Mouse (Mus musculus): ENCODE results near the gene Xxylt1. TPM values are rescaled to one million over a fixed set of nuclear protein-coding genes. Genes with fewer than 3 reads are reported as not detected.
A peak's percentile ranks its signal among the peaks of the same experiment; 100 is the strongest.

Xxylt1 gene
- total RNA-seq, 4 experiments from 2014 or later: 22.1 to 26.3 (median 23.2) TPM

DNA sequence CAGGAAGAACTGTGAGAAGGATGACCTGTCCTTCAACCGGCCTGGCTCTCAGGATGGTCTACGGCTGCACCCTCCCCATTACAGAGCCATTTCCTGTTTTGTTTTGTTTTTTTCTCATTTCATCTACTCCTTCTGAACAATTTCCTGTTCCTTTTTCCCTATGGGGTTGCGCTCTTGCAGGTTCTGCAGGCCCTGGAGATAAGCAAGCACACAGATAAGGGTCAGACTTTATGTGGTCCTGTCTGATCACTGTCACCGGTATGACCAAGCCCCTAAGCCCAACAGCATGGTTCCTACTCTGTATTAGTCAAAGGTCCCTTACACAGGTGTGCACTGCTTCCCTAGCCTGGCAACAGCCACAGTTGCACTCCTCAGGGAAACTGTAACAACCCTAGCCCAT, 56.2 kb downstream of the Xxylt1 start:
- DNase-seq (ENCODE audit: low spot score in 2 of 2): no peak

DNA sequence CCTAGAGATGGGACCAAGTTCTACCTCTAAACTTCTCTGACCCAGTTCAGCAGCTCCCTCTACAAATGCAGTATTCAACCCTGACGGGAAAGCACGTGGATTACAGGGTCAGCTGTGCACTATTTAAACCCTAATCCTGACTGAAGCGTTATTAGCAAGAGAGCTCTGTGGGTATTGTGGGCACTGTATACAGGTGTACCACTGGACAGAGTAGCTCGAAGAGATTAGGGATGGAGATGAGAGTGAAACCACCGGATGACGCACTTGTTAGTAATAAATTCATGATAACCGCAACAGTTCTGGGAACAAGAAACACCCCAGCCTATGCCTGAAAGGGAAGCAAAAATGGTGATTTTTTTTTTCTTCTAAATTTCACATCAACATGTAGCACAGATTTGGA, 57.0 kb downstream of the Xxylt1 start:
- no peak for DNase-seq (ENCODE audit: low spot score in 2 of 2)

DNA sequence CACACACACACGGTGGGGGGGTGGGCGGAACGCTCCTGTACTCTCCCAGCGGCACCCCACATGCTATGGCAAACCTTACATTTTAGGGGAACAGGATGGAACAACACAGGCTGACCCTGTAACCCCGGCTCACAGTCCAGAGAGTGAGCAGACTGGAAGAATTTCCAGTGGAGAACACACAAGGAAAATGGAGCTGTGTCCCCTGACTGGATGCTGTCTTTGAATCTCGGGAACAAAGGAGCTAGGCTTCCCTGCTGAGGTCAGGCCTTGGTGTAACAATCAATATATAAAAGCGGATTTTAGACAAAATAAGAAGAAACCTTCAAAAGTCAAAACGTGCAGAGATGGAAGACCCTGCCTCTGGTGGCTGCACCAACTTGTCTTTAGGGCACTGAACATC, 57.4 kb downstream of the Xxylt1 start:
- DNase-seq (ENCODE audit: low spot score in 2 of 2): no peak

DNA sequence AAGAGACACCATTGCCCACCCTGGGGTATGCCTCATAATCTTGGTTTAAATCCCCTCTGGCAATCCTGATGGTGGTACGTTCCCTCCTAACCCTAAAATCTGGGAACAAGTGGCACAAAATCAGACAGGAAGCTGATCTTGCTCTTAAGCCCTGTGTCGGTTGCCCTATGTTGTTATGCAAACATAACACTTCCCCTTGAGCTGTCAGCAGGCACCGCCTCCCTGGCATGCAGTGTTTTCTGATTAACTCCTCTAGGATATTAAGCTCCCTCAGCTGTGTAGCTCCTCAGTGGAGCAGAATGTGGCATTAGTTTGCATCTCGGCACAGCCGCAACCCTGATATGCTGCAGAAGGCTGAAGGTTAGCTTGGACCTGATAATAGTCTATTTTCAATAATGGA, 58.9 kb downstream of the Xxylt1 start:
- DNase-seq (ENCODE audit: low spot score in 2 of 2): no peak

DNA sequence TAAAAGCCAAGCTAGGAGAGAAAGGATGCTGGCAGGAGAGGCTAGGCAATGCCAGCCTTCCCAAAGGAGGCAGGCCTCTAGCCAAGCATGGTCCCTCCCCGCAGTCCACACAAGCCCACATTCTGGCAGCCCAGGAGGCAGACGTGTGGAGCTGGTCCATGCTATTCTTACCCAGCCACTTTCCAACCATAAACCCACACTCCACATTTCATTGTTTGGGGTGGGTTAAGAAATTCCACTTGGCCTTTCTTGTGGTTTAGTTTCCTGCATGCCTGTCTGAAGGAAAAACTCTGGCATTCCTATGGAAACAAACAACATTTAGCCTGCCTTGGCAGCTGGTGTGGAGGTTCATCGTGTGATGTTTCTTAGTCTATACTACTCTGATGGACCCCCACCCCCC, 61.7 kb downstream of the Xxylt1 start:
- peak in 1 of 2 experiments; percentile 70 for DNase-seq (ENCODE audit: low spot score in 2 of 2)

DNA sequence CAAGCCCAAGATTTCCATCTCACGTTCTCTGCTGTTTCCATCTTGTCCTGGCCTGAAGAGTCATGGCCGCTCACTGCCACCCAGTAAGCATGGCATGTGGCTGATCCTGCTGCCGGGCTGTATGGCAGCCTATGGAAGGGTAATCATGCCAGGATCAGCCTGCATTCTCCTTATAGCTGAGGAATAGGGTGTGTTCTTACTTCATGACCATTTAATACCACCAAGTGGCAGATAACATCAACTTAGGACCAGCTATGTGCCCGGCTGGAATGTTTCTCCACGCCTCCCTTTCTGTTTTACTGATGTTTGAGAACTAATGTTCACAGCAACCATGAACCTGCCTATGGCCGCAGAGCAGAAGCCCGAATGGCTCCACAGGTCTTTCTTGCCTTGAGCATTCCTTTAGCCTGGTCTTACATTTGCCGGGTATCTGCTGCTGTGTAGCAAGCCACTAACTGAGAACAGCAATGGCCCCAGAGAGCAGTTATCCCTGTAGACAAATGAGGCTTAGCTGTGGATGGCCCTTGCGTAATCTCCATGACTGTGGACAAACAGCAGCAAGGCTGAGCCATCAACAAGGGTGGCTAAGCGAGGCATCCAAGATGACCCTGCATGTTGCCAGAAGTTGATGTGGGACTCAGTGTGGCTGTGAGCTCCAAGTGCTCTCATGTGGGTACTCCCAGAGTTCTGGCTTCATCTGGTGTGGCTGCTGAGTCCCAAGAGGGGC, 63.4 kb downstream of the Xxylt1 start:
- no peak for DNase-seq (ENCODE audit: low spot score in 2 of 2)

DNA sequence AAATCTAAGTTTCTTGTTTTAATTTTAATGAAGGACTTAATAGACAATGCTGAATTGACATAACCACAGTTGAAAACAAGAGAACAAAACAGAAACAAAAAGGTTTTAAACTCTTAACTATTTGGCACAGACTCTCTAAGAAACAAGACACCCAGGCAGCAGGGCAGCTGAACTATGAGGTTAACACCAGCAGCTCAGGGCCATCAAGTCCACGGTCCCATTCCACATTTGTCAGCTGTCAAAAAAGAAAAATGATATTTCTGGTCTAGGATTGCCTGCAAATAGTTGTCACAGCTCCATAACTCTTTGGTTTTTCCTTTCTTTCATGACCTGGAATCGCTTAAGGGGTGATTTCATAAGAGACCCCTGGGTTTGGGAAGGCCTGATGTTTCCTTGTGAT, 64.6 kb downstream of the Xxylt1 start:
- no peak for DNase-seq (ENCODE audit: low spot score in 2 of 2)

DNA sequence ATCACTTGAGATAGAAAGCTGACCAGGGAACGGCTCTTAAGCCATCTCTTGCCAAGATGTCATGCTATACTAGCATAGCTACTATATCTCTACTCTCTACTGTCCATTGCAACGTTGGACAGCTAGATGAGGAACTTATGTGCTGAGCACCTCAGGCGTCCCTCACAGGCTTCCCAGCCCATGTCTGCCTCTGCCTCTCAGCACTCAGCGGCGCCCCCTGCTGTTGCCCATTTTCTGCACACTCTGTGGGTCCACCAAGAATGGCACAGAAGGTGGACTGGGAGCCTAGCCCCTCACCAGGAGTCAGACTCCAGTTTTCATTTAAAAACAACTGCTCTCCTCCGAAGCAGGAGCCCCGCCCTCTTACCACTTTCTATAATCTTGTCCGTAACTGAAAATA, 65.1 kb downstream of the Xxylt1 start:
- DNase-seq (ENCODE audit: low spot score in 2 of 2): no peak

DNA sequence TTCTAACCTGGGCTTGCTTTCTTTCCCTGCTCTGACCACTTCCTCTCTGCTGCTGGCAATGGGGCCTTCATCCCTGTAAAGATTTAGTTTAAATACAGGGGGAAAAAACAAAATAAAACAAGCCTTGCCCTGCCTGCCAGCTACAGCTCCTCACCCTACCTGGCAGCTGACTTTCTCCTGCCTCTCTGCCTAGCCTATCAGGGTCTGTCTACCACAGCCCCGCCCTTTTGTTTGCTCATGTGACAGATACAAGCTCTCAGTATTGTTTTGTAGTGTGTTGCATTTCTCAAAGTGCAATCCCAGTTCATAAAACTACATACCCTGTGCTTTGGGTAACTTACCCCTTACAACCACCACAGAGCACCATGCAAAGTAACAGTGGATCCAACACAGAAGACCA, 66.0 kb downstream of the Xxylt1 start:
- DNase-seq (ENCODE audit: low spot score in 2 of 2): no peak

DNA sequence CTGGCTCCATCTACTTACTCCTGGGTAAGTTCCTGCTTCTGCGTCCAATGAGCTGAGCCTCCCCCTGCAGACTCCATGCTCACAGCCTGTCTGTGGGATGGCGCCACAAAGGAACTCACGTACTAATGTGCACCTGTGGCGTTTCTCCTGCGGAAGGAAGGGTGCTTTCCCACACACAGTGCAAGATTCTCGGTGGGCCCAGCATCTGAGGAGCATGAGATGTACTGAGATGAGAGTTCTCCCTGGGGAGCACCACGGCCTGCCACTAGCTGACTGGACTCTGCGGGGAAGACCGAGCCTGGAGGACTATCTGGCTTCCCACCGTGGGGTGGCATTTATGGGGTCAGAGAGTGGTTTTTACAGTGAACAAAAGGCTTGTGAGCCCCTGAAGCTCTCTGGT, 69.0 kb downstream of the Xxylt1 start:
- no peak for DNase-seq (ENCODE audit: low spot score in 2 of 2)

DNA sequence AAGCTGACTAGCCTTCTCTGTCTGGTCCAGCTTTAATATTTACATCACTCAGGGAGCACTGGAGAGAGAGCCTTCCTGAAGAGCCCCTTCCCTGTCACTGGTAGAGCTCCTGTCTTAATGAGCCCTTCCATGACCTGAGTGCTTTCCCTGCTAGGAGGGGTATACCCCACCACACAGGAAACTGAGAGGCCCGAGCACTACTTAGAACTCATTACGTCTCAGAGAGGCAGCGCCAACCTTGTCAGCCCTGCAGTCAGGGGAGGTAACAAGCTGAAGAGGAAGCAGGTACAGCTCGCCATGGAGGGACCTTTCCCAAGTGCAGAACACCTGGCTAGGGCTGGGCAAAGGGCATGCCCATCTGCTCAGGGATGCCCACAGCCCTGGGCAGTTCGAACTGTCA, 70.8 kb downstream of the Xxylt1 start:
- no peak for DNase-seq (ENCODE audit: low spot score in 2 of 2)

DNA sequence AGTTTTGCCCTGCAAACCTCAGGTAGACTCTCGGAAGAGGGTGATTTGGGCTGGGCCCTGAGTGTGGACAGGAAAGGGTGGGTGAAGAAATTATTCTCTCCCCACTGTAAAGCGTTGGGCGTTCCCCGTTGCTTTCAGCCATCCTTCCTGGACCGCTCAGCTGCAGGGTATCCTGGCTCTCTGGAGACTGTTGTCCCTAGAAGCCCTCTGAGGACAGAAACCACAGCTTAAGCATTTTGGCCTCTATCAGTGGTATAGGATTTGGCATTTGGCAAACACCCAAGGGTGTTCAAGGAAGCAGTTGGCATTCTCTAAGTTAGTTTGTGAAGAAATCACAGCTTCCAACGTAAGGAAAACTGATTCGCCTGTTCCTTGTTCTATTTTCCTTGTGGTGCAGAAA, 72.9 kb downstream of the Xxylt1 start:
- no peak for DNase-seq (ENCODE audit: low spot score in 2 of 2)

DNA sequence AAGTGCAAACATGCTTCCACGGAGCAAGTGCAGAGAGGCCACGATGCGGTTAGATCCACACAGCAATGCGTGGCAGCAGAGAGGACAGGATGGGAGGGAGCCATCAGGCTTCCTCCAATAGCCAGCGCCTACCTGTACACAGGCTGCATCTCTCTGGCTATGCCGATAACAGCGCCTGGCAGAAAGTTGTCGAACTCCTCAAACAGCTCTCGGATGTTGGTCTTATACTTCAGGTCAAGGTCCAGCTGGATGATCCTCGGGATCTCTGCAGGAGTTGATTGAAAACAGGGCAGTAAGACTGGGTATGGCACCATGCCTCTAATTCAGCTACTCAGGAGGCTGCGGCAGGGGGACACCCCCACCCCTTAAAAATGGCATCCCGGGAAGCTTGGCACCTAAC, 73.7 kb downstream of the Xxylt1 start:
- no peak for DNase-seq (ENCODE audit: low spot score in 2 of 2)

DNA sequence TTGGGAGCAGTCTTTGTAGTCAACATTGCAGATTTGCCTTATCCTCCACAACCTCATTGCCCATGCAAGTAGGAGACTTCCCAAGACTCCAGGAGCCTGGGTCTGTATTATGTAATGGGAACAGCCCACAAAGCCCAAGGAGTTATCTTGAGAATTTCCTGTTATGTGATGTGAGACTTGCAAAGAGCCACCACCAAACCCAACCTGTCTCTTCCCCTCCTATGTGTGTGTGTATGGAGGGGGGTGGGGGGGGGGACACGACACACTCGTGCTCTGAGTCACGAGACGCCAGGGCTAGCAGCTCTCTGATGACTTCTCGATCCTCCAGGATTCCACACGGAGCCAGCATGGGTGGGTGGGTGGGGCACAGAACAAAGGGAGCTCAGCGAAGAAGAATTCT, 75.5 kb downstream of the Xxylt1 start:
- DNase-seq (ENCODE audit: low spot score in 2 of 2): peak in 1 of 2 experiments; percentile 51

DNA sequence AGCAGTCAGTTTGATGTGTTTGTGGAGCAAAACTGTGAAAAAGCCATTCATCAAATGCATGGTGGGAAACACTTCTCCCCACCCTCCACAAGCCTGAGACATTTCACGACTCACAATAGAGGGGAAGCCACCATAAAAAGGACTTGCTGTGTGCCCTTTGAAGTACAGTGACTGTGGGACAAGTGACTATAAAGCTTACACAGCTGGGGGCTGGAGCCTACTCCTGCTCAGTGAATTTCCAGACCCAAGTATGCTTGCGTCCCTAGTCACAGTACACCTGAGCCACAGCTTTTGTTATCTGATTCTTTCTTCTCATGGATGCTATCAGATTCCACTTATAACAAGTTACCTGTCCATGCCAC, 76.9 kb downstream of the Xxylt1 start:
- DNase-seq (ENCODE audit: low spot score in 2 of 2): no peak

DNA sequence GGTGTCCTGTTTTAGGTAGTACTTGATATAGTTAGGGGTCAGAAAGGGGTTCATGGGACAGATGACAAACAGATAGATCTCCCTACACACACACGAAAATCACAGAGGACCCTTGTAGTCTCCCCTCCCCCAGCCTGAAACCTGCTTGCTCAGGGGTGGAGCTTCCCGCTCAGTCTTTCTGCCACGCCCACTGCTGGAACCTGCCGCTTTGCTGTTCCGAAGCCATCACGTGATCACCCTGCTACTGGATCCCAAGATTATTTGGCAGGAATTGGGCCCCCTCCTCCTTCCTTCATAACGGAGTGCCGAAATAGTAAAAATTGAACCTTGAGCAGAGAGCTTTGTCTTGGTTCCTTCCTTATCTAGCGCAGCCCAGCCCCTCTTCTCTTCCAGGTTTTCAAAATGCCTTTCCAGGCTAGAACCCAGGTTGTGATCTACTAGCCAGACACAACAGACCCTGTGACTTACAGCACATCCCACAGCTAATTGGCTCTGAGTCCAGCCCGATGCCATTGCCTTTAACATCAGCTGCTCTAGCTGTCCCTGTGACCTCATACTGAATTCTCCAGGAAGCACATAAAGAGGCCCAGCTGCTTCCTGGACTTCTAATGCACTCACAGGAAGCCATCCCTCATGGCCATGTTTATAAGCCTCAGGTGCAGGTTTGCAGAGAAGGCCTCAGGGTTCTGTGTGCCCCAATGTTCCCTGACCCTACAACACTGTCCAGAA, 77.5 kb downstream of the Xxylt1 start:
- DNase-seq (ENCODE audit: low spot score in 2 of 2): peak in 1 of 2 experiments; percentile 39

DNA sequence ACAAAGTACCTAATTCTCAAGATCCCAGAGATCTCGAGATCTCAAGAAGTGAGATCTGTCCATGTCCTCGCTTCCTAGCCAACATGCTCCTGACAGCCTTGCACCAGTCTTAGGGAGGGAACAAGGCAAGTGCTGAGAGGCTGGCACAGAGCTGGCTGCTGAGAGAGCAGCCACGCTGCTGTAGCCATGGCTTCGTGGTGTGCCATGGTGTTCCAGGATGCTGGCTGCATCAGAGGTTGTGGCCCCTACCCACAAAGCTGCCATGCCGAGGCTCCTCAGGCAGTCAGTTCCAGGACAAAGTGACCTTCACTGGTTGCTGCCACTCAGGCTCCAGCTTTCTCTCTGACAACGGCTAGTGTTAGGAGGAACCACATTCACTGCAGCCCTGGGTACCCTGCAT, 78.3 kb downstream of the Xxylt1 start:
- DNase-seq (ENCODE audit: low spot score in 2 of 2): no peak

DNA sequence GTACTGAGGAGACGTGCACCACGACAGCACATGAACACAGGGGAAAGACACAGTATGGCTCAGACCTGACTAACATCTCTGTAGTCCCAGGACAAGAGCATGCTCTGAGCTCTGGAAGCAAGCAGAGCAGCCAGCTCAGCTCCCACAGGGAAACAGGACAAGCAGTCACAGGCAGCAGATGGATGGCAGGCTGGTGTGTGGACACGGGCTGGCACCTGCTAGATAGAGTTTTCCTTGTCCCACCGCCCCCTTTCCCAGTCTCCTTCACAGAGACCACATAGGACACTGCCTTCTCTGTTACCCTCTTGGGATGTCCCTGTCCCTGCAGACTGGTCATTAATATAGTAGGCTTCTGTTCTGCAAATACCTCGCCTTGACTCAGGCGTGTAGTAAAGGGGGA, 79.1 kb downstream of the Xxylt1 start:
- peak in 1 of 2 experiments; percentile 53 for DNase-seq (ENCODE audit: low spot score in 2 of 2)

DNA sequence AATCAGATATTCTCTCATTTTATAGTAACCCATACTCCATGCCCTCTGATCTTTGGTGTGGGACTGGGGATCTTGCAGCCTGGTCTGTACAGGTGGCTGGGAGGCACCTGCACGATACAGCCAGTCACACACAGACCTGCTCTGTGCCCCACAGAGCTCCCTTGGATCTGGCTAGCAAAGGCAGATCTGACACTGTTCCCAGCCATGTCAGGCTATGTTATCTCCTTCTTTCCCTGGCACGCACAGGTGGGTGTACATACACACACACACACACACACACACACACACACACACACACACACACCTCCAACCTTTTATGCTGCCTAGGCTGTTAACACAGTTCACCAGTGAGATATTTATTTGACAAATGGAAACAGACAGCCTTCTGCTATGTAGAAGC, 82.5 kb downstream of the Xxylt1 start:
- DNase-seq (ENCODE audit: low spot score in 2 of 2): no peak

DNA sequence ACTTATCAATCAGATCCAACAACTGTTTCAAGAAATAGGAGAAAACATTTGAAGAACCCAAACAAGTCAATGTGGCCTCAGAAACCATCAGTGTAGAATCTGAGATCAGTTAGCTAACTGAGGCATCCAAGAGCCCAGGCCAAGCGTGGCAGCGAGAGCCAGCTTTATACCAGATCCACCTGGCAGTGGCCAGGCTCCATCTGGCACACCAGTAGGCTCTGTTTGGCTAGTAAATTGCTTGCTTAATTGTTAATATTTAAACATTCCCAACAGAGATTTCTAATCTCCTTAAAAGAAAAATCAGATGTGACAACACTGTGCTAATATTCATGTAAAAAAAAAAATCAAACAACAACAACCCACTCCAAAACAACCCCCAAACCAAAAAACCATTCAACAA, 83.2 kb downstream of the Xxylt1 start:
- DNase-seq (ENCODE audit: low spot score in 2 of 2): no peak

DNA sequence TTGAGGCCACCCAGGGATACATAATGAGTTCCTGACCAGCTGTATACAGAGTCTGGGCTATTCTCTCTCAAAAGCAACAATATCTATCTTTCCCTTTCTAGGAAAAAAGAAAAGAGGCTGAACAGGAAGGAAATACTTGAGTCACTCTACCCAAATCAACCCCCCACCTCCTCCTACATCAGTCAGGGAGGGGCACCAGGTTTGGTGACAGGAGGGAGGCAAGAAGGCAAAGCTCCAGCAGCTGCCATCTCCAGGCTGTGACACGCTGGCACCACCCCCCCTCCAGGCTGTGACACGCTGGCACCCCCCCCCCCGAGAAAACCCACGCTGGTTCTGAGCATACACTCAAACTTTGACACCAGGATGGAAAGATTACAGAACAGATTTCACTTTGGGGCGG, 85.8 kb downstream of the Xxylt1 start:
- no peak for DNase-seq (ENCODE audit: low spot score in 2 of 2)

DNA sequence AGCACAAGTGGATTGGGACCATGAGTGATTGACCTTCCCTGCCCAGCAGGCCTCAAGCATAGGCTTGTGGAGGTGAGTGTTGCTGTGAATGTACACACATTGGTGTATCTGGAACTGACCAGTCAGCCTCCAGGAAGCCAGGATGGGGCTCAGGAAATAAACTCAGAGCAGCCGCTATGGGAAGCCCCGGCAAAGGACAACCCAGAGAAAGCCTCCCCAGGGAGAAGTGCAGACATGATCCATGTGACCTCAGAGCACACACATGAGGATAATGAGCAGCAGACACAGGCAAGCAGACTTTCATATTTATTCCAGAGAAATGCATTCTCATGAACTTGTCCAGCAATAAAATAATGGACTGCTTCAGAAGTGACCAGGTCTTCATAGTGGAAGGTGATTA, 86.4 kb downstream of the Xxylt1 start:
- no peak for DNase-seq (ENCODE audit: low spot score in 2 of 2)

DNA sequence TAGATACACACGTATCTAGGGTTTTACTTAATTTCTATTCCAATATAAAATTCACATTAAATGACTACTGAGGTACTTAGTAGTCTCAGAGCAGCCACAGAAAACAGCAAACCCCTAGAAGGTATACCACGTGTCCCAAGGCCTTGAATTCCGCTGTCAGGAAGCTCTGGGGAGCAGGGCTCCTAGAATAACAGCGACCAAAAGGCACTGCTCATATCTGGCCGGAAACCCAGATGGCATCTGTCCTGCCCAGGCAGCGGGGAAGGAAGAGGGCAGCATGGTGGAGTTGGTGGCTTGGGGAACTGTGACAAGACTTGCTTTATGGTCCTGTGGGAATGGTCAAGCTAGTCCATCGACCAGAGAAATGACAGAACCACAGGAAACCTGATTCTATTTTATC, 86.9 kb downstream of the Xxylt1 start:
- DNase-seq (ENCODE audit: low spot score in 2 of 2): no peak

All from left cerebral cortex, adult 8-10 months (tissue).